Mouse (Mus musculus): Measurements from ENCODE around the gene Tmem123.

- TF ChIP-seq UBTF (IDR thresholded peaks at IDR 0.05; ENCODE audit: borderline replicate concordance, insufficient read depth, low read depth, low read length) (no peak), RCOR1 (IDR thresholded peaks at IDR 0.05; ENCODE audit: low read depth, low read length) (no peak), CTCF (IDR thresholded peaks at IDR 0.05 in 2 of 3, conservative IDR thresholded peaks at IDR 0.05 in 1 of 3; ENCODE audit: control insufficient read depth in 1 of 3, insufficient read depth in 1 of 3, low read depth in 2 of 3, low read length in 3 of 3, poor library complexity in 1 of 3, severe bottlenecking in 1 of 3) (no peak), POLR2AphosphoS2 (IDR thresholded peaks at IDR 0.05; ENCODE audit: low read length) (no peak), SMC3 (IDR thresholded peaks at IDR 0.05; ENCODE audit: low read depth, low read length) (no peak), MAX (IDR thresholded peaks at IDR 0.05; ENCODE audit: low read length) (no peak), POLR2A (IDR thresholded peaks at IDR 0.05; ENCODE audit: control insufficient read depth in 1 of 2, insufficient read depth in 1 of 2, low read depth in 1 of 2, low read length in 2 of 2, poor library complexity in 1 of 2) (0 out of 4 replicates have a peak, but pooled peaks of 1 of the 2 experiments have one; percentile 9), MEF2A (IDR thresholded peaks at IDR 0.05; ENCODE audit: extremely low read depth, insufficient replicate concordance, low read depth, low read length, poor library complexity, severe bottlenecking) (no peak), EP300 (IDR thresholded peaks at IDR 0.05; ENCODE audit: low read depth in 1 of 2, low read length in 2 of 2) (no peak), MYB (IDR thresholded peaks at IDR 0.05; ENCODE audit: low read depth, low read length) (no peak), E2F4 (IDR thresholded peaks at IDR 0.05; ENCODE audit: borderline replicate concordance, low read depth, low read length) (no peak), TCF12 (IDR thresholded peaks at IDR 0.05; ENCODE audit: low read depth, low read length) (no peak)
Observed at GRCm38 (mm10) chr9:7776940-7777339, 13.1 kb downstream of the Tmem123 start.
